Mouse (Mus musculus) cerebellum, adult 11 months (tissue): ENCODE data around the gene Dock9.

Source experiments
- DNase-seq: peaks from one replicate; pipeline ENCODE4 v3.0.0; 2022

Dock9 gene

GRCm38 (mm10) chr14:121579055-121579454, 218.6 kb downstream of the Dock9 start:
- DNase-seq: no peak

DNA sequence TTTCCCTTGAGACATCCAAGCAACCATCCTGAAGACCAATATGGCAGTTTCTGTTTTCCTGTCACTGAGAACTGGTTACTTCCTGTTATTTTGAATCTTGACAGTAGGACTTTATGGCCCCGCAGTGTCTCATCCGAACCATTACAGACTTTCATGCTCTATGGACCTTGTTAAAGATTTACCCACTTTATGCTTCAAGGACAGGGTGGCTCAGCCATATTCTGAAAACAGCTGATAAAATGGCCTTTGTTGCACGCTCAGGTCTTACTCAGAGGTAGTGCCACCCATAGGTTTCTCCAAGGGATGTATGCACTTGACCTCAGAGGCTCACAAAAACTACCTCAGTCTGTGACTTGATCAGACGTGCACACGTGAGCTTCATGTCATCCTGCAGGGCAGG, 224.2 kb downstream of the Dock9 start:
- DNase-seq: no peak

DNA sequence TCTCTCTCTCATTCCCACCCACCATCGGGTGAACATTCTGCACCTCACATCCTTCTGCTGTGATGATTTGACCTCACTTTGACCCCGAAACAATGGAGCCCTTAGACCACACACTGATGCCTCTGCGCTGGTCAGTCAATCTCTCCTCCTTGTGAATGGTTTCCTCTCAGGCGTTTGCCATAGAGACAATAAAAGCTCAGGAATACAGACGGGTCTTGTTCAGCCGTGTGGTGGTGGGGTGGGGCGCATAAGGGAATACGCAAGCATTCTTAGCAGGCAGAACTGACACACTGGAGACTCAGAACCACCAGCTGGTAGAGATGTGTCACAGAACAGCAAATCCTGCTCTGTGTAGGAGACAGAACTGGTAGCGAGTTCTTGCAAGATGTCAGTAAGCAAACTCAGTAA, 230.8 kb downstream of the Dock9 start:
- no peak for DNase-seq

DNA sequence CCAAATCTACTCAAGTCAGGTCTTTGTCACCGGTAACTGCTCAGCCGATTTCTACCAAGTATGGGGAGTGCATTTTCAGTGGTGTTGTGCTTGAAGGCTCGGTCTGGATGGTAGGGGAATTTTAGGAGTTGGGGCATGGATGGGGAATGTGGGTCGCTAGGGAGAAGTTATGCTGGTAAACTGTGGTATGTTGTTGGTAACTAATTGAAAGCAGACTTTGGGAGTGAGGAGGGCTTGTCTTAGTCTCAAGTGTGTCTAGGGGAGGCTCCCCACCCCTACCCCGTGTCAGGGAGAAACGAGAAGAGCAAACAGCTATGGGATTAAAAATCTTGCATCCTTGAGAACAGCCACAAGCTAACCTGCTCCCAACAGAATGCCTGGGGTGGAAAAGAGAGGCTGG, 231.7 kb downstream of the Dock9 start:
- DNase-seq: no peak

- DNase-seq: no peak
Measured at GRCm38 (mm10) chr14:121564656-121565055, 233.0 kb downstream of the Dock9 start.

DNA sequence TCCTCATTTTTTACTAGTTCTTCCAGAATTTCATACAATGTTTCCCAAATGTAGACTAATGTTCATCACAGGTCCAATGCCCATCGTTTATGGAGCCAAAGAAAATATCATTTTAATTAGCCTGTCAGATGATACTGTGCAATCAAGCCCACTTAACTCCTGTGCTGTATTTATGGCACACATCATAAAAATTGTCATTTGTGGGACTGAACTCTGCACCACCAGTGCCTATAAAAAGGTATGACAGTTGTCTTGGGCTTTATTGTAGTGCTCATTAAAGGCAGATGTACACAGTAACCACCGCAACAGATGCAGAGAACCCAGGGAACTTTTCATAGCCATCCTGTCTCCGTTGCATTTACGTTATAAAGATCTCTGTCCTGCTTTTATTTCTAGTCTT, 233.7 kb downstream of the Dock9 start:
- DNase-seq: no peak

GRCm38 (mm10) chr14:121559026-121559425, 238.6 kb downstream of the Dock9 start:
- DNase-seq: no peak

- no peak for DNase-seq
Measured at GRCm38 (mm10) chr14:121556401-121557315, 241.0 kb downstream of the Dock9 start.

- no peak for DNase-seq
Measured at GRCm38 (mm10) chr14:121553785-121554184, 243.9 kb downstream of the Dock9 start.

GRCm38 (mm10) chr14:121552586-121552985, 245.1 kb downstream of the Dock9 start:
- no peak for DNase-seq

GRCm38 (mm10) chr14:121549834-121550233, 247.8 kb downstream of the Dock9 start:
- no peak for DNase-seq

DNA sequence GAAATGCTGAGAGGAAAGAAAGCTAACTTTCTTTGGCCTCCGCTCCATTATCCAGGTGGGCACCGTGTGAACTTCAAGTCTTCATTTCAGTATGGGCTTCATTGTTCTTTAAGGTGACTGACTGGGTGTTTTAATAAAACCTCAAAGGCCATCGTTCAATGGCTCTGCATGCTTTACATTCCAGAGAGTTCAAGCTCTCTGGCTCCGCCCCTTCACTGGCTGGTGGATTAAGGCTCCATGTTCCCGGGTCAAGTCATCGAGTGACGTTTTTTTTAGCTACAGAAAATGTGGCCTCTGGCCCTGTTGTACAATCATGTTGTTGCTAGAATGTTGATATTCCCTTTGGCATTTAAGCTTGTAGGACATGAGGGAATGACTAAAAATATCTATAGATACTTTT, 249.9 kb downstream of the Dock9 start:
- DNase-seq: no peak

DNA sequence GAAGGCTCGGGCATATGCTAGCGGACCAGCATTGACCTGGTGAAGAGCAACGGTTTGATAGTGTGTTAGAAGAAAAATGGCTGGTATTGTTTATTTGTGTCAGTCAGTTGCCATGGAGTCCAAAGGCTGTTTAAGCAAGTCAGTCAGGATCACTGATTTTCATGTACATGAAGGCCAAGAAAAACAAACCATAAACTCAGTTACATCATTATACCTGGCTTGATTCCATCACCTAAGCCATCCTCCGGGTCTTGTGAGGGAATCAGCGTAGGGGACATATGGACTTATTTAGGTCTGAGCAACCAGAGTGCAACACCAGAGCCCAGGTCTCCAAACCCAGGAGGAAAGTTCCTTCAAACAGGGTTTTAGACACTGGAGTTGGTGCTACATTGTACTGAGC, 251.0 kb downstream of the Dock9 start:
- no peak for DNase-seq

- no peak for DNase-seq
Measured at GRCm38 (mm10) chr14:121545551-121546331, 251.9 kb downstream of the Dock9 start.

GRCm38 (mm10) chr14:121541262-121541661, 256.4 kb downstream of the Dock9 start:
- no peak for DNase-seq

DNA sequence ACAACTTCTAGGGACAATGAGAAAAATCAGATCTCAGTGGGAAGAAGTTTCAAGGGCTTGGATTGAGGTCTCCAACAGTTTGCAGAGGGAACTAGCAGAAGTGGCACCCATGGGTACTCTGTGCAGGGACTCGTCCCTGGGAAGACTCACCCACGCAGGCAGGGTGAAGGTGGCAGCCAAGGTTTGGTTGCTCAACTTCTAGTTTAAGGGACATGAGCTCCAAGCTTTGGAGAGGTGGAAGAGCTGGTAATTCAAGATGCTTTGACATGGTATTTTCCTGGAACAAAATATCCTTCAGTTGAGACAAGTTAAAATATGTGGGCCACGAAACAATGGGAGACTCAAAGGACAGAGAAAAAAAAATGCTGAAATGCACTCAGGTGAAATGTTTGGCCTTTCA, 263.1 kb downstream of the Dock9 start:
- DNase-seq: no peak

DNA sequence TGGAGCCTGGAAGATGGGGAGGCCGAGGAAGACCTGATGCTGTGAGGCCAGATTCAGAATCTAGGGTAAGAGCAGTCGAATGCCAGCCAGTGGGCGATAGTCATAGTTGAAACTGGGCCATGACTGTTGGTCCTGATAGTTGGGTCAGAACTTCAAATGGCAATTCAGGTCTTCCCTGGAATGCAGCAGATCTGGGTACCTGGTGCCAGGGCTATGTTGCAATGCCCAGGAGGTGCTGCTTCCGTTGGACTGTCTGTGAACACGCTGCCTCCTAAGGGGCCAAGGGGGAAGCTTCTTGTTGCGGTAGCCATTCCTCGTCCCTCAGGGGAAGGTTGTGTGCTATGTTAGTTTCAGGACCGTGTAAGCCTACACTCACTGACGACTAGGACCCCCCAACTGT, 266.8 kb downstream of the Dock9 start:
- DNase-seq: no peak

GRCm38 (mm10) chr14:121527883-121528282, 269.8 kb downstream of the Dock9 start:
- no peak for DNase-seq

GRCm38 (mm10) chr14:121527201-121527600, 270.4 kb downstream of the Dock9 start:
- DNase-seq: no peak

GRCm38 (mm10) chr14:121521709-121522108, 275.9 kb downstream of the Dock9 start:
- DNase-seq: no peak

DNA sequence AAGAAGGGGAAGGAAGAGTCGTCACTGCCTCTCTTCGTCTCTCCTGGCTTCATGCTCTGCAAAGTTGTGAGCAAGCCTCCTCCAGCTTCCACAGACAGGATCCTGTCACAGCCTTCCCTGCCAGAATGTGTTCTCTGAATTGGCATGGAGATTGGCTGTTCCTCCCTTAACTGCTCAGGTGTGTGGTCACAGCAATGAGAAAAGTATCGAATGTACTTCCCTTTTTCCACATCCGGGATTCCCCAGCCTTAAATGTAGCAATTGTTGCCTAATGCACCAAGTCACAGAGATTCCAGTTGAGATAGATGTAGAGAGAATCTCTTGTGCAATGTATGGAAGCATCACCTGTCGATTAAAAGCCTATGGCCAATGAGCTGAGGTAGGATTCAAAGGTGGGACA, 280.8 kb downstream of the Dock9 start:
- DNase-seq: no peak

GRCm38 (mm10) chr14:121508929-121509328, 288.7 kb downstream of the Dock9 start:
- DNase-seq: no peak

DNA sequence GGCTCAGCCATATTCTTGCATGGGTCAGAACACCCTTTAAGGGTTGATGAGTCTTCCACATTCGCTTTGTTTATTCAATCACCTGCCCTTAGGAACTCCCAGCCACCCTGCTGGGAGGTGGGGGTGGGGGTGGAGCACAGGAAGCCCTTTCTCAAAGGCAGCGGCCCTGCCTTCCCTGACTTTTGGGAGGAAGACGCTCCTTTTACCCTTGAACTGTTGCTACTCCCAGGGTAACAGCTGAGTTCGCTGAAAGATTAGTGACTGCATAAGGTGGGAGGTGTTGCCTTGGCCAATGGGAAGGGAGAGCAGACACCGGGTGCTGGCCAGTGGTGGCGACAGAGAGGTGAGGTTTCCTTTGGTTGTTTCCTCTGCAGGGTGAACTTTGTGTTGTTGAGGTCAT, 291.3 kb downstream of the Dock9 start:
- DNase-seq: no peak

GRCm38 (mm10) chr14:121505485-121505860, 292.2 kb downstream of the Dock9 start:
- no peak for DNase-seq
